Mouse (Mus musculus) heart, embryonic 11.5 days (tissue): ENCODE measurements at regions not wholly inside any gene's neighbourhood (a gene's known extent, or its start where the extent isn't known, plus 50 kb on each side); places are given as distances from the start of the nearest gene placed in this dataset.

Experiments
- ATAC-seq: fragments of 200-750 bp; cut with Nextera tagmentation; replicated peaks from 2 replicates; pipeline ENCODE4 v1.8.0; 2017; ENCODE audit warnings: moderate library complexity; ENCODE audit not compliant: insufficient number of reproducible peaks, low FRiP score, low TSS enrichment
- H3K27ac ChIP-seq: fragments of 300-500 bp; sonication (generic); 2 replicates; pipeline ENCODE4 v1.5.1; 2014; ENCODE audit warnings: mild to moderate bottlenecking, low read depth, low read length
- H3K27me3 ChIP-seq: fragments of 300-500 bp; sonication (generic); 2 replicates; pipeline ENCODE4 v1.6.1; 2014; ENCODE audit warnings: mild to moderate bottlenecking, low read length, mixed read lengths; ENCODE audit not compliant: control insufficient read depth, insufficient read depth
- H3K36me3 ChIP-seq: fragments of 300-500 bp; sonication (generic); 2 replicates; pipeline ENCODE4 v1.6.1; 2014; ENCODE audit warnings: mild to moderate bottlenecking, low read length, moderate library complexity, mixed read lengths; ENCODE audit not compliant: control insufficient read depth, insufficient read depth
- H3K4me1 ChIP-seq: fragments of 300-500 bp; sonication (generic); 2 replicates; pipeline ENCODE4 v1.6.1; 2014; ENCODE audit warnings: low read length; ENCODE audit not compliant: control insufficient read depth, insufficient read depth
- H3K4me2 ChIP-seq: fragments of 300-500 bp; sonication (generic); 2 replicates; pipeline ENCODE4 v1.6.1; 2014; ENCODE audit warnings: mild to moderate bottlenecking, moderate library complexity
- H3K4me3 ChIP-seq: fragments of 300-500 bp; sonication (generic); 2 replicates; pipeline ENCODE4 v1.5.1; 2014; ENCODE audit warnings: low read depth, low read length
- H3K9ac ChIP-seq: fragments of 300-500 bp; sonication (generic); 2 replicates; pipeline ENCODE4 v1.6.1; 2014; ENCODE audit warnings: mild to moderate bottlenecking, low read depth, low read length, moderate library complexity
- H3K9me3 ChIP-seq: fragments of 300-500 bp; sonication (generic); replicated peaks from 2 replicates; pipeline ENCODE4 v1.6.1; 2016; ENCODE audit warnings: low read length; ENCODE audit not compliant: control insufficient read depth
- WGBS: fragments of 180-500 bp; shearing (Covaris S2); extraction: QIAGEN DNeasy Blood & Tissue Kit; methylation state at CpG from one replicate; pipeline ENCODE4 v1.1.7; 2014; ENCODE audit not compliant: insufficient replicate concordance; 5-methylcytosine and 5-hydroxymethylcytosine counted together

- H3K4me2 ChIP-seq: no peak overlapping the region
- H3K9ac ChIP-seq: no peak overlapping the region
- H3K36me3 ChIP-seq: no peaks in the 10 kb centered on the region
- no peaks in the 10 kb centered on the region for H3K9me3 ChIP-seq
- H3K4me3 ChIP-seq: no peak overlapping the region
- WGBS: 78% methylated on average over 4 of the region's 4 CpGs
- ATAC-seq: no peak
- H3K27me3 ChIP-seq: no peaks in the 10 kb centered on the region
- H3K27ac ChIP-seq: no peak overlapping the region
- no peaks in the 10 kb centered on the region for H3K4me1 ChIP-seq
Observed at GRCm38 (mm10) chr5:44416844-44417589, 190.6 kb upstream of the Tapt1 start.

GRCm38 (mm10) chr5:44414441-44414840, 188.0 kb upstream of the Tapt1 start:
- Histone ChIP-seq H3K27me3 (no peaks in the 10 kb centered on the region), H3K4me1 (no peaks in the 10 kb centered on the region), H3K4me2 (no peak overlapping the region), H3K9ac (no peak overlapping the region), H3K4me3 (no peak overlapping the region), H3K9me3 (no peaks in the 10 kb centered on the region), H3K36me3 (no peaks in the 10 kb centered on the region), H3K27ac (no peak overlapping the region)
- no peak for ATAC-seq
- WGBS: 68% methylated on average over 7 of the region's 7 CpGs

- 76% methylated on average over 6 of the region's 6 CpGs for WGBS
- no peak overlapping the region for H3K9ac ChIP-seq
- H3K4me1 ChIP-seq: no peaks in the 10 kb centered on the region
- ATAC-seq: no peak
- no peak overlapping the region for H3K27ac ChIP-seq
- no peaks in the 10 kb centered on the region for H3K9me3 ChIP-seq
- no peaks in the 10 kb centered on the region for H3K27me3 ChIP-seq
- H3K4me3 ChIP-seq: no peak overlapping the region
- H3K36me3 ChIP-seq: no peaks in the 10 kb centered on the region
- H3K4me2 ChIP-seq: no peak overlapping the region
Observed at GRCm38 (mm10) chr5:44403300-44403699, 176.9 kb upstream of the Tapt1 start.

GRCm38 (mm10) chr5:44400573-44401332, 174.3 kb upstream of the Tapt1 start:
- Histone ChIP-seq H3K27me3 (no peaks in the 10 kb centered on the region), H3K4me1 (no peaks in the 10 kb centered on the region), H3K9me3 (no peaks in the 10 kb centered on the region), H3K4me2 (no peak overlapping the region), H3K4me3 (no peak overlapping the region), H3K36me3 (no peaks in the 10 kb centered on the region), H3K27ac (no peak overlapping the region), H3K9ac (no peak overlapping the region)
- 70% methylated on average over 8 of the region's 8 CpGs for WGBS
- ATAC-seq: no peak

- Histone ChIP-seq H3K4me2 (no peak overlapping the region), H3K27ac (no peak overlapping the region), H3K9me3 (no peaks in the 10 kb centered on the region), H3K27me3 (no peaks in the 10 kb centered on the region), H3K36me3 (no peaks in the 10 kb centered on the region), H3K9ac (no peak overlapping the region), H3K4me1 (no peaks in the 10 kb centered on the region), H3K4me3 (no peak overlapping the region)
- WGBS: 56% methylated on average over 6 of the region's 6 CpGs
- ATAC-seq: no peak
Observed at GRCm38 (mm10) chr5:44387237-44387810, 160.9 kb upstream of the Tapt1 start.

GRCm38 (mm10) chr5:44386176-44386575, 159.8 kb upstream of the Tapt1 start:
- Histone ChIP-seq H3K4me3 (no peak overlapping the region), H3K9ac (no peak overlapping the region), H3K27me3 (no peaks in the 10 kb centered on the region), H3K9me3 (no peaks in the 10 kb centered on the region), H3K4me1 (no peaks in the 10 kb centered on the region), H3K27ac (no peak overlapping the region), H3K4me2 (no peak overlapping the region), H3K36me3 (no peaks in the 10 kb centered on the region)
- 38% methylated on average over 6 of the region's 6 CpGs for WGBS
- ATAC-seq: no peak

- no peak overlapping the region for H3K27ac ChIP-seq
Observed at GRCm38 (mm10) chr5:44383049-44383448, 156.6 kb upstream of the Tapt1 start.

GRCm38 (mm10) chr5:44370006-44370405, 143.6 kb upstream of the Tapt1 start:
- Histone ChIP-seq H3K4me1 (peaks cover 4% of the 10 kb centered on the region; the same call in 1 of the 2 replicates), H3K4me2 (no peak overlapping the region), H3K36me3 (no peaks in the 10 kb centered on the region), H3K4me3 (no peak overlapping the region), H3K9ac (no peak overlapping the region), H3K27me3 (no peaks in the 10 kb centered on the region), H3K9me3 (no peaks in the 10 kb centered on the region), H3K27ac (no peak overlapping the region)
- 14% methylated on average over 4 of the region's 4 CpGs for WGBS
- 0 out of 2 replicates have a peak, but pooled peaks have one; percentile 26 for ATAC-seq

More at GRCm38 (mm10) chr5:44383049-44383448, 156.6 kb upstream of the Tapt1 start:
- no peak overlapping the region for H3K9ac ChIP-seq
- H3K9me3 ChIP-seq: no peaks in the 10 kb centered on the region
- no peaks in the 10 kb centered on the region for H3K4me1 ChIP-seq
- no peak for ATAC-seq
- H3K4me3 ChIP-seq: no peak overlapping the region
- H3K36me3 ChIP-seq: no peaks in the 10 kb centered on the region
- H3K27me3 ChIP-seq: no peaks in the 10 kb centered on the region
- H3K4me2 ChIP-seq: no peak overlapping the region
